Mouse (Mus musculus): ENCODE measurements around the gene Tubg1.

DNA sequence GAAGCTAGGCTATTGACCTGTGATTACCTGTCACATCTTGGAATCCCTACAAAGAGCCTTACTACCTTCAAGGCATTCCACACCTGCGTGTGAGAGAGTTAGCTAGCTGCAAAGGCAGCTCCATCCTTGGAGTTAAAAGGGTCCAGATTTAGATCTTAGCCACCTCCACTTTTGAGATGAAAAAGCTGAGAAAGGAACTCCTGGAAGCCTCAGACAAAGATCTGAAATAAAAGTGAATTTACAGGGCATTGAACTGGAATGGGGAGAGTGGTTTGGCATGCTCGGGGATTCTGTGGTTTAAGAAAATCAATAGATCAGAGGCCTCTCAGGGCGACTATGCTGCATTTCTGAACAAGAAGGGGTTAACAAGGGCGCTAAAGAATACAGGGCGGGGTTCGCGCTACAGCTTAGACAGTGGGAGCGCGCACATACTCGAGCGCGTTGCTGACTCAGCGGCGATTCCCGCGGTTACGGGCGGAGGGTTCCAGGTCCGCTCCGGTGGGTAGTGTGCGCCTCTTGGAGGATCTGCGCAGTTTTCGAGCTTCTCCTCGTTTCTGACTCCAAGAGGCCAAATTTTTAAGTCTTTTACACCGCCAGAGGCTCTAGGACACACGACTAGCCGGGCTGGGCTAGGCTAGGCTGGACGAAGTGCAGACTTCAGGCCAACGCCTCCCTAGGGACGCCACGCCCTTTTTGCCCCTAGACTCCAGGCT, 52.1 kb downstream of the Tubg1 start:
- TF ChIP-seq POLR2A (IDR thresholded peaks at IDR 0.05; ENCODE audit: low read depth, low read length): no peak
- no peak for TF ChIP-seq CTCF (conservative IDR thresholded peaks at IDR 0.05; ENCODE audit: insufficient read depth, insufficient read length, low read depth, low read length)
